Mouse (Mus musculus) myocyte (in vitro differentiated cells): ENCODE data around the gene Mansc1.

Experiments
- CEBPB ChIP-seq: IDR thresholded peaks from 2 replicates; pipeline ENCODE4 v1.6.1; 2011; ENCODE audit warnings: mild to moderate bottlenecking, moderate library complexity; ENCODE audit not compliant: poor library complexity, insufficient read depth, severe bottlenecking
- E2F4 ChIP-seq: IDR thresholded peaks from one replicate; pipeline ENCODE4 v1.6.1; 2011; ENCODE audit warnings: mild to moderate bottlenecking, control low read depth, moderate library complexity; ENCODE audit not compliant: insufficient read depth
- MAX ChIP-seq: IDR thresholded peaks from one replicate; pipeline ENCODE4 v1.6.1; 2011; ENCODE audit warnings: low read depth, mild to moderate bottlenecking, control low read depth
- MYOD1 ChIP-seq, 3 experiments: IDR thresholded peaks; one replicate each; pipeline ENCODE4 v1.6.1; 2011; ENCODE audit warnings: control low read depth in 2 of 3, low read depth in 2 of 3, mild to moderate bottlenecking in 2 of 3, moderate library complexity in 1 of 3; ENCODE audit not compliant: insufficient read length in 2 of 3, control insufficient read depth in 1 of 3
- MYOG ChIP-seq, 3 experiments: IDR thresholded peaks; one replicate each; pipeline ENCODE4 v1.6.1; 2011; ENCODE audit warnings: control low read depth in 2 of 3, low read depth in 2 of 3, mild to moderate bottlenecking in 2 of 3; ENCODE audit not compliant: insufficient read length in 2 of 3, control insufficient read depth in 1 of 3, insufficient read depth in 1 of 3
- POLR2A ChIP-seq: IDR thresholded peaks from one replicate; pipeline ENCODE4 v1.6.1; 2011; ENCODE audit warnings: low read depth, mild to moderate bottlenecking, control low read depth, moderate library complexity; ENCODE audit not compliant: insufficient read length
- POLR2AphosphoS2 ChIP-seq: IDR thresholded peaks from one replicate; pipeline ENCODE4 v1.6.1; 2011; ENCODE audit warnings: low read depth, control low read depth; ENCODE audit not compliant: insufficient read length
- REST ChIP-seq: IDR thresholded peaks from one replicate; pipeline ENCODE4 v1.6.1; 2011; ENCODE audit warnings: mild to moderate bottlenecking, control low read depth, moderate library complexity; ENCODE audit not compliant: insufficient read depth, insufficient read length
- TCF12 ChIP-seq: IDR thresholded peaks from one replicate; pipeline ENCODE4 v1.6.1; 2011; ENCODE audit warnings: mild to moderate bottlenecking, control low read depth; ENCODE audit not compliant: poor library complexity, insufficient read depth, severe bottlenecking
- USF1 ChIP-seq: IDR thresholded peaks from one replicate; pipeline ENCODE4 v1.6.1; 2011; ENCODE audit warnings: low read depth, mild to moderate bottlenecking, control low read depth, moderate library complexity

GRCm38 (mm10) chr6:134584616-134585015 is 47.7 kb downstream of the Mansc1 start:
- TF ChIP-seq MAX (no peak), TCF12 (no peak), MYOD1 (IDR thresholded peaks at IDR 0.05; ENCODE audit: control insufficient read depth in 1 of 3, insufficient read length in 2 of 3, low read depth in 2 of 3) (no peak), POLR2AphosphoS2 (no peak), POLR2A (no peak), USF1 (no peak), REST (no peak), CEBPB (no peak), E2F4 (no peak), MYOG (IDR thresholded peaks at IDR 0.05; ENCODE audit: control insufficient read depth in 1 of 3, insufficient read depth in 1 of 3, insufficient read length in 2 of 3, low read depth in 2 of 3) (no peak)
